Mouse (Mus musculus) cerebellum, adult 2 months (tissue): ENCODE results near the gene Lsamp.

ENCODE experiments used
- CTCF ChIP-seq: fragments of 200-500 bp; IDR thresholded peaks from 2 replicates; pipeline ENCODE4 v1.5.1; 2011; ENCODE audit warnings: low read depth, mild to moderate bottlenecking, control low read depth, low read length, moderate library complexity, borderline replicate concordance; ENCODE audit not compliant: insufficient read depth
- POLR2A ChIP-seq: fragments of 200-500 bp; IDR thresholded peaks from 2 replicates; pipeline ENCODE4 v1.6.1; 2011; ENCODE audit warnings: low read length, control low read depth, borderline replicate concordance; ENCODE audit not compliant: insufficient read depth

DNA sequence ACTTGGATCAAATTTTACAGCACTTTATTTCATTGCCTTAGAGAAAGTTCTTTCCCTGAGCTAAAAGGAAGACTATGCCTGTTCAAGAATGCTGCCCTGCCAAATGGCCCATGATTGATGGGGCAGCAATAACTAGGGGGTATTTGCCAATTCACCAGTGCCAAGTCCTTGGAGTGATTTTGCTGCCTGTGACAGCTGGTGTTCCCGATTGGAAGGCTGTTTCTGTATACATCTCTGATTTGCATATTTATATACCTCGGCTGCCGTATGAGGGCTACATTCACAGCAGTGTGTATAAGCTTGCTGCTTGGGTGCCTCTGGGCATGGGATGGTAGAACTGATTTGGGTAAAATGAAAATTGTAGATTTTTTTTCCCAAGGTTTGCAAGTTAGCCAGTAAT lies 1919.5 kb downstream of the Lsamp start:
- TF ChIP-seq POLR2A (no peak), CTCF (no peak)
